Mouse (Mus musculus) forebrain, embryonic 12.5 days (tissue): ENCODE measurements around the gene Pcbd2. TPM values are rescaled to one million over a fixed set of nuclear protein-coding genes. Genes with fewer than 3 reads are reported as not detected.
A peak's percentile ranks its signal among the peaks of the same experiment; 100 is the strongest.

ENCODE experiments used
- ATAC-seq: fragments of 200-750 bp; cut with Nextera tagmentation; 2 replicates; pipeline ENCODE4 v1.8.0; 2017; ENCODE audit warnings: moderate TSS enrichment; ENCODE audit not compliant: low FRiP score
- H3K27ac ChIP-seq: fragments of 300-500 bp; sonication (generic); 2 replicates; pipeline ENCODE4 v1.5.1; 2016; ENCODE audit warnings: mild to moderate bottlenecking
- H3K27me3 ChIP-seq: fragments of 300-500 bp; sonication (generic); 2 replicates; pipeline ENCODE4 v1.6.1; 2016; ENCODE audit warnings: mild to moderate bottlenecking
- H3K36me3 ChIP-seq: fragments of 300-500 bp; sonication (generic); replicated peaks from 2 replicates; pipeline ENCODE4 v1.6.1; 2016; ENCODE audit warnings: mild to moderate bottlenecking
- H3K4me1 ChIP-seq: fragments of 300-500 bp; sonication (generic); 2 replicates; pipeline ENCODE4 v1.6.1; 2016
- H3K4me2 ChIP-seq: fragments of 300-500 bp; sonication (generic); 2 replicates; pipeline ENCODE4 v1.6.1; 2016; ENCODE audit warnings: mild to moderate bottlenecking, moderate library complexity
- H3K4me3 ChIP-seq: fragments of 300-500 bp; sonication (generic); replicated peaks from 2 replicates; pipeline ENCODE4 v1.5.1; 2016; ENCODE audit warnings: mild to moderate bottlenecking
- H3K9ac ChIP-seq: fragments of 300-500 bp; sonication (generic); 2 replicates; pipeline ENCODE4 v1.6.1; 2016; ENCODE audit warnings: mild to moderate bottlenecking
- H3K9me3 ChIP-seq: fragments of 300-500 bp; sonication (generic); 2 replicates; pipeline ENCODE4 v1.6.1; 2016
- WGBS: fragments of 180-500 bp; shearing (Covaris S2); methylation state at CpG from one replicate; pipeline ENCODE4 v1.1.7; 2016; 5-methylcytosine and 5-hydroxymethylcytosine counted together
- polyA plus RNA-seq: library from polyadenylated mRNA; unstranded; fragments of >200 nt; fragmentation: Nextera tagmentation; extraction: Ambion mirVana; gene quantifications from 2 replicates; pipeline ENCODE4 v1.2.1, GENCODE M21; 2016

Pcbd2 gene
- polyA plus RNA-seq, 1 experiment from 2014 or later: 25.6 TPM

DNA sequence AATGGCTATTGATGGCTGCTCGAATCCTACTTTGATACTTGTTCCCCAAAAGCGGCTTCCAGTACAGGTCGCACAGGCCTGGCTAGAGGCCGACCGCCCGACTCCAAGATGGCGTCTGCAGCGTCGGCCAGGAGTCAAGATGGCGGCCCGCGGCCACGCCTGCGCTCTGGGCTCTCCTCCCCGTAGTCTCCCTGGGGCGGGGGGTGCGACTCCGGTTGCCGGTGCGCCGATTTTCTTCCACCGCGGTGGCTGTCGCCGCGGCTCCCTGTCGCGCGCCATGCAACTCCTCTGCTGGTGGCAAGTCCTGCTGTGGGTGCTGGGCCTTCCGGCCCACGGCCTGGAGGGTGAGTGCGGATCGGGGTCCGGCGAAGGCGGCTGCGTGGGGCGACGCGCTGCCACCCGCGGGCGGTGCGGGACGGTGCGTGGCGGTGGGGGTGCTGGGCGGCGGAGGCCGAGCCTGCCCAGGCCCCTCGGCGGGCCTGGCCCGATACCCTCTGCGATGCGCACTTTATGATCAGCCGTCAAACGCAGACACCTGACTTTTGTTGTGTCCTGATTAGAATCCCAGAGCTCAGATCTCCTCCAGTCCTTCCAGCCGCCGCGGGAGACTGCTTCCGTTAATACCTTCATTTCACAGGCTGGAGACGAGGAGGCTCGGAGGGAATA, 12.5 kb upstream of the Pcbd2 start, which contains the start of gene Txndc15:
Gene Txndc15, plus strand, starts transcription at position 150 of the 666 bp plus-strand sequence.
- Histone ChIP-seq H3K27me3 (0 out of 2 replicates have a peak, but pooled peaks cover 3% of the 10 kb centered on the region), H3K4me2 (peak within 1 kb of the TSS; percentile 60), H3K4me1 (peaks cover 6% of the 10 kb centered on the region; the same call in 1 of the 2 replicates), H3K27ac (peak within 1 kb of the TSS; percentile 92), H3K4me3 (peak within 1 kb of the TSS; percentile 90), H3K9ac (peak within 1 kb of the TSS; percentile 95), H3K36me3 (peaks cover 20% of the 10 kb centered on the region), H3K9me3 (no peaks in the 10 kb centered on the region)
- under 1% methylated on average over 63 of the region's 63 CpGs for WGBS
- peak; percentile 95 for ATAC-seq

GRCm38 (mm10) chr13:55715167-55715512, 12.0 kb upstream of the Pcbd2 start:
- peak overlapping the region; percentile 90 for H3K4me3 ChIP-seq
- H3K9ac ChIP-seq: peak overlapping the region; percentile 95
- no peaks in the 10 kb centered on the region for H3K9me3 ChIP-seq
- peak overlapping the region; percentile 60 for H3K4me2 ChIP-seq
- peak overlapping the region; percentile 92 for H3K27ac ChIP-seq
- 5% methylated on average over 5 of the region's 5 CpGs for WGBS
- H3K27me3 ChIP-seq: 0 out of 2 replicates have a peak, but pooled peaks cover 3% of the 10 kb centered on the region
- ATAC-seq: no peak; the same call in 1 of the 2 replicates
- peaks cover 6% of the 10 kb centered on the region; the same call in 1 of the 2 replicates for H3K4me1 ChIP-seq
- H3K36me3 ChIP-seq: peaks cover 25% of the 10 kb centered on the region

DNA sequence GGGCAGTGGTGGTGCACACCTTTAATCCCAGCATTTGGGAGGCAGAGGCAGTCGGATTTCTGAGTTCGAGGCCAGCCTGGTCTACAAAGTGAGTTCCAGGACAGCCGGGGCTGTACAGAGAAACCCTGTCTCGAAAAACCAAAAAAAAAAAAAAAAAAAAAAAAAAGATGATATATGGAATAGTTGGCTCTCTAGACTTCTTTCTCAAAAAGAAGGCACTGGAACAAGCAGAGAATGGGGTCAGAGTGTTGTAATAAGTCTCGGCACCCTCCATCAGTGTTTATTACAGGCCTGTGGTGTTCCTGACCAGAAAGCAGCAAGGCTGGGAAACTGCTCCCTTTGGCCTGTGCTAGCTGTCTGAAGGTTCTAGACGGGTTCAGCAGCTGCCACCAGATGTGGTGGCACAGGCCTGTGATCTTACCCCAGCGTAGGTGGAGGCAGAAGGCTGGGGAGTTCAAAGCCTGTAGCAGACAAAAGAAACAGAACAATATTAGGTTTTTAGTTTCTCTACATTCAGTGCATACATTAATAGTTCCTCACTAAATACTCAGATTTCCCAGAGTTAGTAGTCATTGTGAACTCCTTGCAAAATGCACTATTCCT, 11.2 kb upstream of the Pcbd2 start:
- no peak overlapping the region for H3K9ac ChIP-seq
- H3K9me3 ChIP-seq: no peaks in the 10 kb centered on the region
- 89% methylated on average over 7 of the region's 7 CpGs for WGBS
- H3K36me3 ChIP-seq: peaks cover 32% of the 10 kb centered on the region
- no peak for ATAC-seq
- H3K27me3 ChIP-seq: no peaks in the 10 kb centered on the region
- H3K4me3 ChIP-seq: no peak overlapping the region
- H3K4me2 ChIP-seq: peak overlapping the region; percentile 60; the same call in 1 of the 2 replicates
- no peak overlapping the region for H3K27ac ChIP-seq
- peaks cover 6% of the 10 kb centered on the region; the same call in 1 of the 2 replicates for H3K4me1 ChIP-seq

GRCm38 (mm10) chr13:55721516-55721915, 5.7 kb upstream of the Pcbd2 start:
- ATAC-seq: no peak
- H3K9me3 ChIP-seq: no peaks in the 10 kb centered on the region
- no peak overlapping the region for H3K4me3 ChIP-seq
- H3K4me1 ChIP-seq: no peaks in the 10 kb centered on the region
- H3K4me2 ChIP-seq: no peak overlapping the region
- H3K36me3 ChIP-seq: peaks cover 69% of the 10 kb centered on the region
- WGBS: 83% methylated on average over 8 of the region's 8 CpGs
- H3K27me3 ChIP-seq: no peaks in the 10 kb centered on the region
- H3K27ac ChIP-seq: no peak overlapping the region
- H3K9ac ChIP-seq: no peak overlapping the region

GRCm38 (mm10) chr13:55721995-55722394, 5.2 kb upstream of the Pcbd2 start:
- Histone ChIP-seq H3K27ac (no peak overlapping the region), H3K9me3 (no peaks in the 10 kb centered on the region), H3K4me3 (no peak overlapping the region), H3K27me3 (no peaks in the 10 kb centered on the region), H3K4me1 (no peaks in the 10 kb centered on the region), H3K9ac (no peak overlapping the region), H3K4me2 (no peak overlapping the region), H3K36me3 (peaks cover 69% of the 10 kb centered on the region)
- 96% methylated on average over 2 of the region's 2 CpGs for whole genome bisulfite sequencing
- ATAC-seq: no peak

DNA sequence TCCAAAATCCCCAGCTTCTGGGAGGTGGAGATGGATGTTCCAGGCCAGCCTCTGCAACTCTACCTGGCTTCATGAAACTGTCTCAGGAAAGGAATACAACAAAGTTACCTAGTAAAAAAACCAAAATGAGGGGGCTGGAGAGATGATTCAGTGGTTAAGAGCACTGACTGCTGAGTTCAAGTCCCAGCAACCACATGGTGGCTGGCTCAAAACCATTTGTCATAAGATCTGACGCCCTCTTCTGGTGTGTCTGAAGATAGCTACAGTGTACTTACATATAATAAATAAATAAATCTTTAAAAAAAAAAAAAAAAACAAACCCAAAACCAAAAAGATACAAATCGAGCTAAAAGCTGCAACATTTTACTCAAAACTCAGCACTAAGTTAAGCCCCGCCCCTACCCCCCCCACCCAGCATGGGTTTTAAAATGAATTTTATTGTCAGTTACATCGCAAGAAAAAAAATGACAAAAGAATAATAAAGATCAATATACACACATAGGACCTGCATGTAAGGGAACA, 509 bp upstream of the Pcbd2 start:
- H3K9ac ChIP-seq: peak overlapping the region; percentile 76
- H3K36me3 ChIP-seq: peaks cover 30% of the 10 kb centered on the region
- H3K4me2 ChIP-seq: peak overlapping the region; percentile 63
- peak overlapping the region; percentile 97 for H3K27ac ChIP-seq
- peak overlapping the region; percentile 61 for H3K4me3 ChIP-seq
- peaks cover 4% of the 10 kb centered on the region; the same call in 1 of the 2 replicates for H3K4me1 ChIP-seq
- WGBS: 4% methylated on average over 4 of the region's 4 CpGs
- H3K9me3 ChIP-seq: no peaks in the 10 kb centered on the region
- no peaks in the 10 kb centered on the region for H3K27me3 ChIP-seq
- no peak for ATAC-seq

DNA sequence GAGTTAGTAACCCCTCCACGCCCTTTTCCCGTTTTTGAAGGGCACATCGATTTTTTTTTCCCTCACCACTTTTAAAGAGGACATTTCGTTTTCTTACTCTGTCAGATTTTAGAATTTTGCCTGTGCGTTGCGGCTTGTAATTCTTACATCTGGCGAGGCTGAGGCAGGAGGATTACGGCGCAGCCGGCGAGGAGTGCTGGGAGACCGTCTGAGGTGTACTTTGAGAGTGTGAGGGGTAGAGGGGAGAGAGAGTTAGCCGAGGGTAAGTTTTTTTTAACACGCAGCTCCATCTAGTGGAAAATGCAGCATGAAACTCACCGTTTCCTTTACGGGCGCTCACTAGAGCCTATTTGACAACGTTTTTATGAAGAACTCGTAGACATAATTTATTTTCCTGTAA, 671 bp downstream of the Pcbd2 start:
- H3K36me3 ChIP-seq: peaks cover 25% of the 10 kb centered on the region
- H3K9me3 ChIP-seq: no peaks in the 10 kb centered on the region
- peak overlapping the region; percentile 63 for H3K4me2 ChIP-seq
- ATAC-seq: peak; percentile 74; the same call in 1 of the 2 replicates
- H3K27ac ChIP-seq: peak overlapping the region; percentile 97
- H3K27me3 ChIP-seq: no peaks in the 10 kb centered on the region
- H3K4me1 ChIP-seq: peaks cover 4% of the 10 kb centered on the region; the same call in 1 of the 2 replicates
- peak overlapping the region; percentile 61 for H3K4me3 ChIP-seq
- H3K9ac ChIP-seq: peak overlapping the region; percentile 76
- WGBS: 5% methylated on average over 19 of the region's 19 CpGs

- H3K36me3 ChIP-seq: peaks cover 5% of the 10 kb centered on the region; the same call in 1 of the 2 replicates
- H3K27ac ChIP-seq: no peak overlapping the region
- no peak overlapping the region for H3K4me3 ChIP-seq
- no peak overlapping the region for H3K4me2 ChIP-seq
- ATAC-seq: no peak
- H3K27me3 ChIP-seq: no peaks in the 10 kb centered on the region
- no peaks in the 10 kb centered on the region for H3K9me3 ChIP-seq
- H3K9ac ChIP-seq: no peak overlapping the region
- WGBS: 87% methylated on average over 7 of the region's 7 CpGs
- peaks cover 4% of the 10 kb centered on the region; the same call in 1 of the 2 replicates for H3K4me1 ChIP-seq
Measured at GRCm38 (mm10) chr13:55730716-55731115, 3.5 kb downstream of the Pcbd2 start.

DNA sequence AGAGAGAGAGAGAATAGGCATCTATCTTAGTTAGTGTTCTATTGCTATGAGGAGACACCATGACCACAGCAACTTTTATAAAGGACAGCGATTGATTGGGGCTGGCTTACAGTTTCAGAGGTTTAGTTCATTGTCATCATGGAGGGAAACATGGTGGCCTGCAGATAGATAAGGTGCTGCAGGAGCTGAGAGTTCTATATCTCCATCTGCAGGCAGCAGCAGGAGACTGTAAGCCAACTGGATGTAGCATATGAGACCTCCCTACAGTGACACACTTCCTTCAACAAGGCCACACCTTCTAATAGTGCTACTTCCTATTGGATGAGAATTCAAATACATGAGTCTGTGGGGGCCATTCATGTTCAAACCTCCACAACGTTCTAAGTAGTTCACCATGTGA, 5.0 kb downstream of the Pcbd2 start:
- Histone ChIP-seq H3K27ac (no peak overlapping the region), H3K4me3 (no peak overlapping the region), H3K4me1 (peaks cover 4% of the 10 kb centered on the region; the same call in 1 of the 2 replicates), H3K9ac (no peak overlapping the region), H3K9me3 (no peaks in the 10 kb centered on the region), H3K4me2 (no peak overlapping the region), H3K27me3 (no peaks in the 10 kb centered on the region), H3K36me3 (no peaks in the 10 kb centered on the region)
- WGBS: 90% methylated on average over 2 of the region's 2 CpGs
- ATAC-seq: no peak

GRCm38 (mm10) chr13:55733628-55734502, 6.7 kb downstream of the Pcbd2 start:
- Histone ChIP-seq H3K4me1 (no peaks in the 10 kb centered on the region), H3K27me3 (no peaks in the 10 kb centered on the region), H3K36me3 (no peaks in the 10 kb centered on the region), H3K4me3 (no peak overlapping the region), H3K9ac (no peak overlapping the region), H3K9me3 (no peaks in the 10 kb centered on the region), H3K4me2 (no peak overlapping the region), H3K27ac (no peak overlapping the region)
- no peak for ATAC-seq
- WGBS: 89% methylated on average over 22 of the region's 22 CpGs

DNA sequence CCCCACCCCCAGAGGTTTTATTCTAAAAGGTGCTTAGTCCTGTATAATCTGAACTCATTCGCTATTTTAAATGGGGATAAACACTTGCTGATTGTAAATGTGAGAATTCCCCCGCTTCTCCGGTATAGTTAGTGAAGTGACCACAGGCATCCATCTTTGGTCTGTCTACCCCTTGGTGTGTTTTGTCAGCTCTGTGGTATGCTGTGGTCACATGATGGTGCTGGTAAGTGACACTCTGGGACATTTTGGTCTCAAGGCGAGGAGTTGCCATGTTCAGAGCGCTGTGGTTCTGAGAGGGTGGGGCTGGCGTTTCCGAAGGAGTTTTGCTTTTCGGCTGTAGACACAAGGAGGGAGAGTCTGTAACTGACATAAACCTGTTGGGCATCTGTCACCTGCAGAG, 10.7 kb downstream of the Pcbd2 start:
- Histone ChIP-seq H3K9me3 (no peaks in the 10 kb centered on the region), H3K36me3 (no peaks in the 10 kb centered on the region), H3K4me1 (0 out of 2 replicates have a peak, but pooled peaks cover 3% of the 10 kb centered on the region), H3K4me3 (no peak overlapping the region), H3K27ac (no peak overlapping the region), H3K9ac (no peak overlapping the region), H3K27me3 (no peaks in the 10 kb centered on the region), H3K4me2 (no peak overlapping the region)
- ATAC-seq: no peak
- 91% methylated on average over 8 of the region's 8 CpGs for WGBS

DNA sequence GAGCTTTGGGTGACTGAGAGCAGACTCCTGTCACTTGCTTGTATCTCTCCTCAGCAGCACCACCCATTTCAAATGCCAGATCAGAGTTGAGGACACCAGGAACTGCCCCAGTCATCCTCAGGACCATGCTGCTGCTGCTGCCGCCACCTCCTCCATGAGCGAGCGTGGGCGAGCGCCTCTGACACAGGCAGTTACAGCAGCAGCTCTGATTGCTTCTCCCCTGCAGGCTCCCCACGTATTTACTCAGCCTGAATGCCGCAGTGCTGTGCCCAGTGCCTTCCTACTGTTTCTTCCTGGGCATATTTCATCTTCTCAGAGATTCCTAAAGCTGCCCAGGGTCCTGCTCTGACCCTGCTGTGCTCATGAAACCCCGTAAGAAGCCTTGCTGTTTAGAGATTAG, 15.1 kb downstream of the Pcbd2 start:
- no peak for ATAC-seq
- 79% methylated on average over 8 of the region's 8 CpGs for WGBS
- Histone ChIP-seq H3K9ac (no peak overlapping the region), H3K36me3 (no peaks in the 10 kb centered on the region), H3K27me3 (no peaks in the 10 kb centered on the region), H3K27ac (no peak overlapping the region), H3K9me3 (no peaks in the 10 kb centered on the region), H3K4me1 (0 out of 2 replicates have a peak, but pooled peaks cover 3% of the 10 kb centered on the region), H3K4me2 (no peak overlapping the region), H3K4me3 (no peak overlapping the region)
